20 mouse cellular contexts compared by ENCODE assay signal in the genomic region with DNA sequence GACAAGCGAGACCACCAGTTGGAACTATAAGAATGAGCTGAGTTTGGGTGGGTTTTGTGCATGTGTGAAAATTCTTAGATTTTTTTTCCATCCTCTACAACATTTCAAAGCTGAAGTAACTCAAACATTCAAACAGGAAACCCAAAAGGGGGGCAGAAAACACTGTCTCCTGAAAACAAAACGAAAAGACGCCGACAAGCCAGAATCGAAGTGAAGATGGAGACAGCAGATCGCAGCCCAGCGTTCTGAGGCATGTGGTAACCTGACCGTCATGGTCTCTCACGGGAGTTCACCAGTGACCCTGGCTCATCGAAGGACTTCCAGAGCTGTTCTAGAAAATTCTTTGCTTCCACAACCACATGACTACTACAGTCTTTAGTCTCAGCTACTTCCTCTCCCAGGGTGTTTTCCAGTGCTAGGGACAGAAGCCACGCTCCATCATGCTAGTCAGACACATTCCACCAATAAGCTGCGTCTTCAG. TPM values are rescaled to one million over a fixed set of nuclear protein-coding genes. Genes with fewer than 3 reads are reported as not detected.
DNase-seq lines count a peak whose midpoint lies in the region; ATAC-seq and TF ChIP-seq lines count a peak whose summit lies in the region.
"Had no signal": no experiment of that assay in that cellular context is flagged by ENCODE, and none has a peak within 500 bp of the region (broad histone marks: within the 10 kb centered on the region; RNA-seq: fewer than 3 reads in every experiment).

No protein-coding gene starts in this region.

- 71% methylated on average over 12 of the region's 12 CpGs for WGBS in kidney, adult 2 months
- WGBS in kidney, embryonic 16.5 days = 71% methylated on average over 12 of the region's 12 CpGs

- no peaks in the 10 kb centered on the region for H3K27me3 ChIP-seq in kidney, adult 2 months (replicated peaks; ENCODE audit: control insufficient read depth, insufficient read depth, low read length)
- no peaks in the 10 kb centered on the region for H3K27me3 ChIP-seq in kidney, embryonic 16.5 days (ENCODE audit: insufficient read depth, low read length)
- H3K27me3 ChIP-seq: limb, embryonic 15.5 days; lung, embryonic 15.5 days had no signal

- H3K27ac ChIP-seq in kidney, adult 2 months (ENCODE audit: insufficient read depth, low read depth, low read length) = no peak overlapping the region; the same call in 1 of the 2 replicates
- no peak overlapping the region for H3K27ac ChIP-seq in kidney, embryonic 16.5 days (ENCODE audit: low read length)
- H3K27ac ChIP-seq: hindbrain, embryonic 14.5 days; limb, embryonic 15.5 days; lung, embryonic 15.5 days had no signal

- H3K36me3 ChIP-seq in kidney, adult 2 months (ENCODE audit: control insufficient read depth, insufficient read depth, low read length) = no peaks in the 10 kb centered on the region
- no peaks in the 10 kb centered on the region for H3K36me3 ChIP-seq in kidney, embryonic 16.5 days (ENCODE audit: insufficient read depth, low read length)
- H3K36me3 ChIP-seq: G1E; limb, embryonic 15.5 days; lung, embryonic 15.5 days had no signal

- H3K4me2 ChIP-seq in kidney, embryonic 16.5 days (replicated peaks; ENCODE audit: low read depth, low read length) = no peak overlapping the region
- H3K4me2 ChIP-seq: hindbrain, embryonic 14.5 days; limb, embryonic 15.5 days; lung, embryonic 15.5 days had no signal

- H3K9me3 ChIP-seq in kidney, embryonic 16.5 days (ENCODE audit: low read length) = no peaks in the 10 kb centered on the region
- H3K9me3 ChIP-seq: G1E; limb, embryonic 15.5 days; lung, embryonic 15.5 days had no signal

- H3K9ac ChIP-seq in kidney, embryonic 16.5 days (replicated peaks; ENCODE audit: low read length) = no peak overlapping the region
- H3K9ac ChIP-seq: hindbrain, embryonic 14.5 days; limb, embryonic 15.5 days; lung, embryonic 15.5 days had no signal

- TF ChIP-seq CTCF in kidney, adult 2 months (conservative IDR thresholded peaks at IDR 0.05; ENCODE audit: insufficient read depth, insufficient read length, low read depth, low read length) = no peak

- H3K4me3 ChIP-seq in kidney, adult 2 months (ENCODE audit: insufficient read depth, low read depth, low read length) = no peak overlapping the region
- H3K4me3 ChIP-seq in kidney, embryonic 16.5 days (ENCODE audit: low read length) = no peak overlapping the region
- H3K4me3 ChIP-seq: limb, embryonic 15.5 days; lung, embryonic 15.5 days had no signal

- DNase-seq in kidney, adult 2 months = peak; percentile 16
- peak; percentile 85 for DNase-seq in induced T-regulatory cell, adult 2 months (ENCODE audit: low read depth)
- peak; percentile 42 to 62 for DNase-seq in thymus, postnatal 10 days (ENCODE audit: low spot score in 2 of 2)
- no peak for DNase-seq in lung, postnatal 25 days (ENCODE audit: low spot score)
- no peak for DNase-seq in urinary bladder, postnatal 14 days (ENCODE audit: low spot score)
- DNase-seq in adrenal gland, postnatal 36 days = no peak
- DNase-seq: adrenal gland, postnatal 14 days; cerebellum, adult 9-11 months; embryo, embryonic 11 days; heart, adult 18-20 months; kidney, adult 9 months; retina, postnatal 1 day; spleen, adult 18-20 months had no signal

- ATAC-seq in kidney, embryonic 16.5 days (ENCODE audit: low FRiP score, low TSS enrichment) = no peak; the same call in 1 of the 2 replicates
- peak; percentile 29 for ATAC-seq in CD4-positive, CD25-positive, alpha-beta regulatory T cell, adult 4 months
- ATAC-seq: forebrain, embryonic 14.5 days had no signal

- no peaks in the 10 kb centered on the region for H3K4me1 ChIP-seq in kidney, adult 2 months (ENCODE audit: control insufficient read depth, insufficient read depth, low read length)
- peaks cover 3% of the 10 kb centered on the region; the same call in 1 of the 2 replicates for H3K4me1 ChIP-seq in kidney, embryonic 16.5 days (ENCODE audit: insufficient read depth, low read length)

- TF ChIP-seq POLR2A in kidney, adult 2 months (IDR thresholded peaks at IDR 0.05; ENCODE audit: low read depth, low read length) = no peak

RNA-seq across cellular contexts. Expression of a gene that starts 11.4 kb away (rescaled TPM):
- polyA plus RNA-seq in kidney, adult 2 months (2012; rRNA removed) = 2.4 and 5.1 TPM in 2 replicates
- polyA plus RNA-seq in kidney, embryonic 16.5 days (2015; fragmentation: Nextera tagmentation; extraction: Ambion mirVana) = 29.1 and 31.9 TPM in 2 replicates
- 100 to 1,000 TPM; 216 to 235 TPM for polyA plus RNA-seq in CD4-positive, CD25-positive, alpha-beta regulatory T cell, adult 4 months (2017; shearing (Covaris generic))
- 1 to 10 TPM; 6.1 to 7.5 TPM for total RNA-seq in adrenal gland, postnatal 36 days (2021)
- total RNA-seq: G1E had no signal
- polyA plus RNA-seq: G1E had no signal

RNA-seq across cellular contexts. Expression of a gene that starts 39.5 kb away (rescaled TPM):
- 29.0 and 34.4 TPM in 2 replicates for polyA plus RNA-seq in kidney, adult 2 months (2012; rRNA removed)
- polyA plus RNA-seq in kidney, embryonic 16.5 days (2015; fragmentation: Nextera tagmentation; extraction: Ambion mirVana) = 13.6 and 30.1 TPM in 2 replicates
- 10 to 100 TPM; 10.7 to 10.8 TPM for polyA plus RNA-seq in CD4-positive, CD25-positive, alpha-beta regulatory T cell, adult 4 months (2017; shearing (Covaris generic))
- 10 to 100 TPM; 32.5 to 39.5 TPM for total RNA-seq in adrenal gland, postnatal 36 days (2021)

Comparison
In these comparisons a context has a peak if more than half of its experiments do, and no peak if none do; other contexts are left out.
1. DNase-seq: peak in kidney, adult 2 months (single experiment), induced T-regulatory cell, adult 2 months (single experiment) and thymus, postnatal 10 days (2 of 2); none in lung, postnatal 25 days (single experiment), urinary bladder, postnatal 14 days (single experiment) and adrenal gland, postnatal 36 days (0 of 2).